Mouse (Mus musculus) hindbrain, embryonic 12.5 days (tissue): ENCODE measurements around the gene Mthfd2l. TPM values are rescaled to one million over a fixed set of nuclear protein-coding genes. Genes with fewer than 3 reads are reported as not detected.

Source experiments
- ATAC-seq: fragments of 200-750 bp; cut with Nextera tagmentation; 2 replicates; pipeline ENCODE4 v1.8.0; 2017; ENCODE audit warnings: moderate TSS enrichment; ENCODE audit not compliant: low FRiP score
- H3K27ac ChIP-seq: fragments of 300-500 bp; sonication (generic); 2 replicates; pipeline ENCODE4 v1.5.1; 2016; ENCODE audit warnings: mild to moderate bottlenecking
- H3K27me3 ChIP-seq: fragments of 300-500 bp; sonication (generic); 2 replicates; pipeline ENCODE4 v1.6.1; 2016; ENCODE audit warnings: mild to moderate bottlenecking
- H3K36me3 ChIP-seq: fragments of 300-500 bp; sonication (generic); 2 replicates; pipeline ENCODE4 v1.6.1; 2016; ENCODE audit warnings: mild to moderate bottlenecking
- H3K4me1 ChIP-seq: fragments of 300-500 bp; sonication (generic); 2 replicates; pipeline ENCODE4 v1.6.1; 2016
- H3K4me2 ChIP-seq: fragments of 300-500 bp; sonication (generic); replicated peaks from 2 replicates; pipeline ENCODE4 v1.6.1; 2016; ENCODE audit warnings: mild to moderate bottlenecking
- H3K4me3 ChIP-seq: fragments of 300-500 bp; sonication (generic); 2 replicates; pipeline ENCODE4 v1.5.1; 2016; ENCODE audit warnings: mild to moderate bottlenecking
- H3K9ac ChIP-seq: fragments of 300-500 bp; sonication (generic); 2 replicates; pipeline ENCODE4 v1.6.1; 2016; ENCODE audit warnings: mild to moderate bottlenecking, moderate library complexity
- H3K9me3 ChIP-seq: fragments of 300-500 bp; sonication (generic); replicated peaks from 2 replicates; pipeline ENCODE4 v1.6.1; 2016; ENCODE audit warnings: mild to moderate bottlenecking
- WGBS: fragments of 180-500 bp; shearing (Covaris S2); methylation state at CpG from one replicate; pipeline ENCODE4 v1.1.7; 2016; 5-methylcytosine and 5-hydroxymethylcytosine counted together
- polyA plus RNA-seq: library from polyadenylated mRNA; unstranded; fragments of >200 nt; fragmentation: Nextera tagmentation; extraction: Ambion mirVana; gene quantifications from 2 replicates; pipeline ENCODE4 v1.2.1, GENCODE M21; 2016

Gene Mthfd2l
- polyA plus RNA-seq, 1 experiment from 2014 or later = 91.6 TPM

DNA sequence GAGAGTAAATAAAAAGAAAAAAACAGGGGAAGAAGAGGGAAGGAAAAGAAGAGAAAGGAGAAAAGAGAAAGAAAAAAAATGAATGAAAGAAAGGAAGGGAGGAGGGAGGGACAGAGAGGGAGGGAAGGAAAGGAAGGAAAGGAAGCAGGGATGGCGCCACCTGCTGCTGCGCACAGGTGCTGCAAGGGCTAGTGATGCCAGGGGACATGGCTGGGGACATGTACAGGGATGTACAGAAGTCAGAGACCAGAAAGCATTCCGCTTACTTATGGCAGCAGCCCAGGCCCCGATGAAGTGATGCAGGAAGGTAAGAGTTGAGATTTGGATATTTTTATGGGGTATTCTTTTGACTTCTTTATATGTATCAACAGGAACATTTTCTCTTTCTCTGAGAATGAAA is 33.4 kb downstream of the Mthfd2l start:
- Histone ChIP-seq H3K4me1 (no peaks in the 10 kb centered on the region), H3K27ac (no peak overlapping the region), H3K27me3 (no peaks in the 10 kb centered on the region), H3K9ac (no peak overlapping the region), H3K4me2 (no peak overlapping the region), H3K4me3 (no peak overlapping the region), H3K9me3 (no peaks in the 10 kb centered on the region), H3K36me3 (peaks cover 13% of the 10 kb centered on the region; the same call in 1 of the 2 replicates)
- 61% methylated on average over 4 of the region's 4 CpGs for WGBS
- ATAC-seq = no peak

DNA sequence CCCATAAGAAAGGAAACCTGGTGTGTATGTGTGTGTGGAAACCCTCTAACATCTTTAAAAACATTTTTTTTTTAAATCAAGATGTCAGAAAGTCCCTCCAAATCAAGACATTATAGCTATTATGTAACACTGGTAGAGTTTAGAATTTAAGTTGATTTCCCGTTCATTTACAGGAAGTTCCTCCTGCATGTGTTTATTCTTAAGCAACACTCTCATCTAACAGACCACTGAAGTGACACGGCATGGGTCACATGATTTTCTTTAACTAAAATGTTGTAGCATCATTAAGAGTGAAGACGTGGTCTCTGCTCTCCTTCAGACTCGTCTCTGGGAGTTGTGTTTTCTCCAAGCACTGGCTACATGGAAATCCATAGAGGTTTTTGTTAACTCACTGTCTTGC is 33.8 kb downstream of the Mthfd2l start:
- no peak overlapping the region for H3K4me2 ChIP-seq
- H3K9ac ChIP-seq = no peak overlapping the region
- no peaks in the 10 kb centered on the region for H3K9me3 ChIP-seq
- H3K4me1 ChIP-seq = no peaks in the 10 kb centered on the region
- no peak overlapping the region for H3K4me3 ChIP-seq
- no peak overlapping the region for H3K27ac ChIP-seq
- peaks cover 8% of the 10 kb centered on the region; the same call in 1 of the 2 replicates for H3K36me3 ChIP-seq
- WGBS = 90% methylated on average over 4 of the region's 4 CpGs
- no peak for ATAC-seq
- no peaks in the 10 kb centered on the region for H3K27me3 ChIP-seq

DNA sequence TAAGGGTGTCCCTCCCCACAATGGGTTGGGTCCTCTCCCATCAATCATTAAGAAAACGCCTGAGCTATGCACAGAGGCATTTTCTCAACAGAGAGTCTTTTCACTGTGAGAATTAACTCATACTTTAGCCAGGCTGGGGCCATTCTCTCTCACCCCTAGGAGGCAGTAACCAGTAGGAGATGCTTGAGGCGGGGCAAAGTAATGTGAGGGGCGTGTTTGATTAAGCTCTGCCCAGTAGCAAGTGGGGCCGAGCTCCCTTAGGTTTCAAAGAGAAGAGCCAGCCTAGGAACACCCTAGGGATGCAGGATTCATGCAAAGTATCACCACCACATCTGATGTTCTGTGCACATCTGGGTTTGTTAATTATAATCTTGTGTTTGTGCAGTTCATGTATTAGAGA is 34.5 kb downstream of the Mthfd2l start:
- H3K4me3 ChIP-seq = no peak overlapping the region
- no peaks in the 10 kb centered on the region for H3K27me3 ChIP-seq
- H3K4me2 ChIP-seq = no peak overlapping the region
- H3K4me1 ChIP-seq = no peaks in the 10 kb centered on the region
- no peak for ATAC-seq
- no peak overlapping the region for H3K9ac ChIP-seq
- H3K27ac ChIP-seq = no peak overlapping the region
- H3K36me3 ChIP-seq = peaks cover 8% of the 10 kb centered on the region; the same call in 1 of the 2 replicates
- 55% methylated on average over 4 of the region's 4 CpGs for WGBS
- no peaks in the 10 kb centered on the region for H3K9me3 ChIP-seq

DNA sequence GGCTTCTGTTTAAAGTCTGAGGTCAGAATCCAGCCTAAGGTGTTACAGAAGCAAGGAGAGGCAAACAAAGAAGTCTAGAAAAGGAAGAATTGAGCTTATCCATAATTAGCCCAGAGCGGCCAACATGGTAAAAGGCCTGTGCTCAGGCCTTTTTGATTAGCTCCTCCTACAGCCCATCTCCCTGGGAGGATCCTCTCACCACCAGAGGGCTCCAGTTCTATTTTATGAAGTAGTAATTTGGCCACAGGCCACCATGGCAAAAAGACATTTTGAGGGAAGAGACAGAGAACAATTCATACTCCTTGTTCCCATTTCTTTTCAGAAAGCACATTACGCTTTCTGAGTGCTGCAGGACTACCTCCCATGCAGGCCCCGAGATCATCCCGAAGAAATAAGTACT is 46.3 kb downstream of the Mthfd2l start:
- 0 out of 2 replicates have a peak, but pooled peaks have one; percentile 54 for ATAC-seq
- H3K9ac ChIP-seq = no peak overlapping the region
- no peaks in the 10 kb centered on the region for H3K4me1 ChIP-seq
- H3K27me3 ChIP-seq = no peaks in the 10 kb centered on the region
- no peak overlapping the region for H3K4me3 ChIP-seq
- H3K4me2 ChIP-seq = no peak overlapping the region
- H3K36me3 ChIP-seq = peaks cover 20% of the 10 kb centered on the region
- no peaks in the 10 kb centered on the region for H3K9me3 ChIP-seq
- H3K27ac ChIP-seq = no peak overlapping the region
- WGBS = 86% methylated on average over 4 of the region's 4 CpGs

DNA sequence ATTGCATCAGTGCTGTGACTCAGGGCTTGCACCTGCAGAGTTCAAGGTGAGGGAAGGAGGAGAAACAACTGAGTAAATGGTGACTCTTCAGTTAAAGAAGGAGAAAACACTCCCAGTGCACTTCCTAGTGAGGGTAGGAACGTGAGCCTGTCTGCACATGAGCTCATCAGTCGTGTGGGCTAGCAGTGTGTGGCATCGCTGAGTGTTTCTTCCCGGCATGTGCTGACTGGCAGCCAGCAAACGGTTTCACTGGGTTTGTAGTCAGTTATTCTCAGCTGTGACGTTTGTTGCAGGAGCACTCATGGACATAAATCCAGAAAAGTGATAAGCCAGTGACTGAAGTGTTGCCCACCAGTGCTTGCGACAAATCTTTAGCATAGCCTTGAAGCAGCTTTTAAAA is 49.4 kb downstream of the Mthfd2l start:
- Histone ChIP-seq H3K4me1 (no peaks in the 10 kb centered on the region), H3K9me3 (no peaks in the 10 kb centered on the region), H3K27me3 (no peaks in the 10 kb centered on the region), H3K9ac (no peak overlapping the region), H3K4me3 (no peak overlapping the region), H3K36me3 (peaks cover 15% of the 10 kb centered on the region), H3K27ac (no peak overlapping the region), H3K4me2 (no peak overlapping the region)
- no peak for ATAC-seq
- WGBS = 89% methylated on average over 7 of the region's 7 CpGs

DNA sequence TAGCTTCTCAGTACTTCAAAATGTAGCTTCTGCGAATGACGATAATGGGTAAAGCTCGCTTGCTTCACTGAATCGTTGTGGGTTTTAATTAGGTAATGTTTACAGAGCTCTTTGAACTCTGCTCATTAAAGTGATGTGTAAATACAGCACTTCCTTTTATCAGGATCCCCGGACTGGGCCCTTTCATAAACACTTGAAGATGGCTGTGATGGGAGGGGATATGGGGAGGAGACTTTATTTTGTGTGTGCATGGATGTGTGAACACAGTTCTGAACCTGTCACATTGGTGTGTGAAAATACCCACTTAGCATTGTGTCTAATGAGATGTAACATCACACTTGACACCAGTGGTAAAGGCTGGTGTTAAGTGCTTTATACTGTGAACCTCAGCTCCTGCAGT is 56.7 kb downstream of the Mthfd2l start:
- Histone ChIP-seq H3K9ac (no peak overlapping the region), H3K4me1 (no peaks in the 10 kb centered on the region), H3K4me2 (no peak overlapping the region), H3K27ac (no peak overlapping the region), H3K9me3 (no peaks in the 10 kb centered on the region), H3K27me3 (no peaks in the 10 kb centered on the region), H3K4me3 (no peak overlapping the region), H3K36me3 (peaks cover 9% of the 10 kb centered on the region; the same call in 1 of the 2 replicates)
- WGBS = 84% methylated on average over 5 of the region's 5 CpGs
- no peak for ATAC-seq

DNA sequence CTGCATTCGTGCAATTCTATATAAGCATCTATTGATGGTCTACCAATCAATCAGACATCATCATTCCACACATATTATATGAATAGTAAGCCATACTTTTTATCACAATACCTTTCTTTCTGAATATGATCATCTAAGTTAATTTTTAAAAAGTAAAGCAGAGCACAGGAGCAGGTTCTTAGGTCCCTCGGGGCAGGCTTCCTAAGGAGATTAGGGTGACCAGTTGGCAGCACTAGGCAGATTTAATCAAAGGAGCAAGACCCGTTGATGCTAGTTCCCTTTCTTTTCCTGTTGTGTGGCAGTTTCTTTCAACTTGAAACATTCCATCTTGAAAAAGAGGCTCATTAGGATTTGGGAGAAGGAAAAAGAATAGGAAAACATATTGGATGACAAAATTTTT is 57.2 kb downstream of the Mthfd2l start:
- WGBS = 81% methylated on average over 3 of the region's 3 CpGs

DNA sequence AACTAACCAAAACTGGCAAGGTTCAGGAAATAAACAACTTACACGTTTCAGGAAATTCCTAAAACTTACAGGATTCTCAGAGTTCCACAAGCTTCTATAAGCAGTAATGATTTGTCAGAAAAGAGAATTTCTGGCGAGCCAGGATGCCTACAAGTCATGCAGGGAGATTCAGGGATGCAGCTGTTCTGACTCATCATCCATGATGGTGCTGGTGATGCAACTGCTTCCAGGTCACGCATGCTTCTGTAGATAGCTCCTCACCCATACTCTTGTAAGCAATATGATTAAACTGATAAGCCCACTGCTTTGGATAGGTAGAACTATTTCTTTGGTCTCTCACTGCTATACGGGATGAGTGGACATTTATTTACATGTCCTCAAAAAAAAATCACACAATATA is 57.7 kb downstream of the Mthfd2l start:
- no peak overlapping the region for H3K9ac ChIP-seq
- no peak overlapping the region for H3K4me3 ChIP-seq
- no peaks in the 10 kb centered on the region for H3K27me3 ChIP-seq
- H3K4me2 ChIP-seq = no peak overlapping the region
- ATAC-seq = no peak
- H3K4me1 ChIP-seq = no peaks in the 10 kb centered on the region
- H3K27ac ChIP-seq = no peak overlapping the region
- peaks cover 9% of the 10 kb centered on the region; the same call in 1 of the 2 replicates for H3K36me3 ChIP-seq
- no peaks in the 10 kb centered on the region for H3K9me3 ChIP-seq
- 90% methylated on average over 4 of the region's 4 CpGs for WGBS

More for the DNA sequence above, 57.2 kb downstream of the Mthfd2l start:
- H3K9ac ChIP-seq = no peak overlapping the region
- no peak overlapping the region for H3K27ac ChIP-seq
- no peak overlapping the region for H3K4me3 ChIP-seq
- no peak for ATAC-seq
- H3K9me3 ChIP-seq = no peaks in the 10 kb centered on the region
- no peak overlapping the region for H3K4me2 ChIP-seq
- H3K4me1 ChIP-seq = no peaks in the 10 kb centered on the region
- no peaks in the 10 kb centered on the region for H3K27me3 ChIP-seq
- H3K36me3 ChIP-seq = peaks cover 9% of the 10 kb centered on the region; the same call in 1 of the 2 replicates

DNA sequence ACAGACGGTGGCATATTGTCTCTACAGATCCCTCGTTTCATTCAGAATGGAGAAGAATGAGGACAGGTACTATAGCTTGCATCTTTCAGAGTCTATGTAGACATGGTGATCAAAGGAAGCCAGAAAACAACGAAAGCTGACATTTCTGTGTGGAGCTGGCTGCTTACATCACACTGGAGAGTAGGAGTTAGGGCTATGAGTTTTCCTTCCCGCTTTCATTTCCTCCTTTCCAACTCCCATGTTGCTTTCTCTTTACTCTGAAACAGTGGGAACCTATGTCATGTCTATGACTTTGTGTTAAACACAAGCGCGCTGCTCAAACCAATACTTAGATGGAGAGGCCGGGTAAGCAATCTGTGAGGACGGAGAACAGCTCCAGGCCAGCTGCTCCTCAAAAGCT is 69.0 kb downstream of the Mthfd2l start:
- ATAC-seq = no peak
- 94% methylated on average over 8 of the region's 8 CpGs for WGBS

DNA sequence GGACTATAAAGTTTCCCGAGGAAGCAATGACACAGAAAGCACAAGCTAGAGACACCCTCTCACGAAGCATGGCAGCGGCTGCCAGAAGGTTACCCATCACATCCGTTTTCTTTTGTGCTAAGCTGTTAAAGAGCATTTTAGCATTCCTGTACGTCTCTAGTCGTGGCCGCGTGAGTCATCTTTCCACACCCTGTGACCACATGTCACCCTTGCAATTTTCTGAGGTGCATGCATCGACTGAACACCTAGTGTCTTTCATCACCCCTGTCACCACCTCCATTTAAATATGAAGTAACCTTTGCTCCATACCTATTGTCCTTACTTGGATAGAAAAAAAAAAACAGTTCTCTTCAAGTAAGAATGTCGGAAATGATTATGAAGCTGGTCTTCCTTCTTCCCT is 84.3 kb downstream of the Mthfd2l start:
- Histone ChIP-seq H3K36me3 (0 out of 2 replicates have a peak, but pooled peaks cover 3% of the 10 kb centered on the region), H3K4me1 (no peaks in the 10 kb centered on the region), H3K4me2 (no peak overlapping the region), H3K27ac (no peak overlapping the region), H3K27me3 (no peaks in the 10 kb centered on the region), H3K4me3 (no peak overlapping the region), H3K9me3 (no peaks in the 10 kb centered on the region), H3K9ac (no peak overlapping the region)
- no peak for ATAC-seq
- 82% methylated on average over 10 of the region's 10 CpGs for WGBS

More for the DNA sequence above, 69.0 kb downstream of the Mthfd2l start:
- H3K27ac ChIP-seq = no peak overlapping the region
- H3K9ac ChIP-seq = no peak overlapping the region
- no peak overlapping the region for H3K4me2 ChIP-seq
- no peaks in the 10 kb centered on the region for H3K9me3 ChIP-seq
- no peaks in the 10 kb centered on the region for H3K27me3 ChIP-seq
- H3K4me3 ChIP-seq = no peak overlapping the region
- peaks cover 16% of the 10 kb centered on the region; the same call in 1 of the 2 replicates for H3K36me3 ChIP-seq
- no peaks in the 10 kb centered on the region for H3K4me1 ChIP-seq

DNA sequence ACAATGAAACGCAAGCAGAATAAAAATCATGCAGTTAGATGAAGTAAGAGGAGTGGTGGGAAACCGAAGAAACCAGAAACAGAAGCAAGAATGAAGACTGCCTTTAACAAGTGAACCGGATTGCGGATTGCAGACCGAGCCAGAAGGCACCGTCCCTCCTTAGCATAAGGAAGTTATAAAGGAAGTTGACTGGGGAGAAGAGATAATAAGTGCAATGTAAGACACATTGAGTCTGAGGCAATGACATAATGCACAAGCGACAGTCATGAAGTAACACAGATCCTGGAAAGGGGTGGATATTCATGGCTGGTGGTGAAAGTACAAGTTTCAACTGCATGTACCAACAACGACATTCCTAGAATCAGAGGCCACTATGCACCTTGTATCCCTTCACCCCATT is 92.2 kb downstream of the Mthfd2l start:
- WGBS = 90% methylated on average over 8 of the region's 8 CpGs
- Histone ChIP-seq H3K4me1 (no peaks in the 10 kb centered on the region), H3K9me3 (no peaks in the 10 kb centered on the region), H3K9ac (no peak overlapping the region), H3K4me3 (no peak overlapping the region), H3K36me3 (0 out of 2 replicates have a peak, but pooled peaks cover 3% of the 10 kb centered on the region), H3K27me3 (no peaks in the 10 kb centered on the region), H3K4me2 (no peak overlapping the region), H3K27ac (no peak overlapping the region)
- ATAC-seq = no peak

DNA sequence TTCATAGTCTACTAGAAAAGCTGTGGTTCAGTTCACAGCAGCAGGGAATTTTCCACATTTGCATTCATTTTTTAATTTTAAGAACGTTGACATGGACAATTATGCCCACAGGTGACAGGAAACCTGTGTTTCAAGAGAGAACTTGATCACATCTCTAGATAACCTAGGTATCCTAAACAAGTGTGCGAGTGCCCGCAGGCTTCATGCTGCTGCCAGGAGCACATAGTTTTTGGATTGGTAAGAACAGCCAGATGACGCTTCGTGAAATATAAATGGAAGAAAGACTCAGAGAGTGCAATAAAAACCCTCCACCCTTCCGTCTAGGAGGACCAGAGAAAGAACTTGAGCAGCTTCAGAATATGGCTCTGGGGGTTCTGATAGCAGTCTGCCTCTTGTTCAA is 96.2 kb downstream of the Mthfd2l start, which contains the start of gene Epgn:
TSS of gene Epgn (plus strand) at position 301 of the 400 bp plus-strand sequence.
- H3K9me3 ChIP-seq = no peaks in the 10 kb centered on the region
- ATAC-seq = no peak
- H3K27me3 ChIP-seq = no peaks in the 10 kb centered on the region
- WGBS = 95% methylated on average over 6 of the region's 6 CpGs
- no peaks in the 10 kb centered on the region for H3K36me3 ChIP-seq
- H3K27ac ChIP-seq = no peak within 1 kb of the TSS
- H3K4me1 ChIP-seq = no peaks in the 10 kb centered on the region
- H3K4me3 ChIP-seq = no peak within 1 kb of the TSS
- H3K9ac ChIP-seq = no peak within 1 kb of the TSS
- no peak within 1 kb of the TSS for H3K4me2 ChIP-seq

DNA sequence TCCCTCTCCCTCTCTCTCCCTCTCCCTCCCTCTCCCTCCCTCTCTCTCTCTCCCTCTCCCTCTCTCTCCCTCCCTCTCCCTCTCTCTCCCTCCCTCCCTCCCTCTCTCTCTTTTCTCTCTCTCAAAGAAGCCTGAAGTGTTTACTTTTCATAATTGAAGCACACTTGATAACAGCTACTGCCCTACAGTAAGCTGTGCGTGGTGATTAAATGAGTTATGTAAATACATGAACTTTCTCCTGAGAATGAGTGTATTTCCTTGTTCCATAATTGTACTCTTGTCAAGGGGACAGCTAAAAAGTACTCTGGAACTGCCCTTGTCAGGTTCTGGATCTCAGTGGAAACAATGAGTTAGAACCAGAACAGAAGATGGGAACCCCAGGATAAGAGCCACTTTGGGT is 96.9 kb downstream of the Mthfd2l start:
- Histone ChIP-seq H3K4me3 (no peak overlapping the region), H3K4me2 (no peak overlapping the region), H3K36me3 (no peaks in the 10 kb centered on the region), H3K4me1 (no peaks in the 10 kb centered on the region), H3K27me3 (no peaks in the 10 kb centered on the region), H3K9ac (no peak overlapping the region), H3K9me3 (no peaks in the 10 kb centered on the region), H3K27ac (no peak overlapping the region)
- WGBS = 70% methylated on average over 1 of the region's 1 CpGs
- no peak for ATAC-seq
